Mouse (Mus musculus): ENCODE results near the gene Gm4952. TPM values are rescaled to one million over a fixed set of nuclear protein-coding genes. Genes with fewer than 3 reads are reported as not detected.

Gene Gm4952
- total and polyA plus RNA-seq, 3 experiments = 0.17 to 0.26 TPM; not detected in 1

- H3K36me3 ChIP-seq (replicated peaks in 1 of 2; ENCODE audit: control insufficient read depth in 1 of 2, insufficient read depth in 1 of 2, low read length in 1 of 2) = peaks cover 0 to 6% of the 10 kb centered on the region in 2 experiments
- dilution Hi-C loops (cut with MboI; ENCODE audit: extremely low pct_ligation_motif_present, extremely low pct_unique_long_range_greater_than_20kb, low sequenced_read_pairs) (no loop called here), in situ Hi-C loops (cut with MboI; ENCODE audit: low pct_ligation_motif_present, low pct_unique_long_range_greater_than_20kb, low sequenced_read_pairs) (loop anchor here (10.0 kb wide), 2 partner anchors 233 to 557 kb away; no protein-coding TSS in a partner anchor)
- H3K9me3 ChIP-seq (replicated peaks; ENCODE audit: low read length) = no peaks in the 10 kb centered on the region
- peak overlapping the region; percentile 86; the same call in 1 of the 2 replicates for H3K4me2 ChIP-seq (ENCODE audit: insufficient read depth, low read depth, poor library complexity, severe bottlenecking)
- peak overlapping the region; percentile 34 for H3K9ac ChIP-seq (ENCODE audit: insufficient read depth, low read depth)
- TF ChIP-seq TBP (conservative IDR thresholded peaks at IDR 0.05; ENCODE audit: low read depth, low read length) = no peak
- TF ChIP-seq GABPA (IDR thresholded peaks at IDR 0.05; ENCODE audit: insufficient replicate concordance, low read depth, low read length) = no peak
- peak; percentile 88; the same call in 1 of the 2 replicates for TF ChIP-seq MXI1 (IDR thresholded peaks at IDR 0.05; ENCODE audit: low read depth, low read length)
- TF ChIP-seq BHLHE40 (IDR thresholded peaks at IDR 0.05; ENCODE audit: low read depth, low read length) = peak; percentile 92
- TF ChIP-seq NELFE (IDR thresholded peaks at IDR 0.05; ENCODE audit: low read depth, low read length) = no peak
- TF ChIP-seq IRF4 (IDR thresholded peaks at IDR 0.05; ENCODE audit: low read depth, low read length) = peak; percentile 68; the same call in 1 of the 2 replicates
- TF ChIP-seq USF1 (IDR thresholded peaks at IDR 0.05; ENCODE audit: low read depth, low read length) = no peak
- TF ChIP-seq NRF1 (IDR thresholded peaks at IDR 0.05; ENCODE audit: low read depth, low read length) = no peak
- peak; percentile 48; the same call in 1 of the 2 replicates for TF ChIP-seq MYC (IDR thresholded peaks at IDR 0.05; ENCODE audit: low read depth, low read length)
- no peak for TF ChIP-seq ZMIZ1 (IDR thresholded peaks at IDR 0.05; ENCODE audit: low read depth, low read length)
- no peak for TF ChIP-seq MAFK (IDR thresholded peaks at IDR 0.05; ENCODE audit: insufficient replicate concordance, low read length)
- peak; percentile 79 for TF ChIP-seq SIN3A (IDR thresholded peaks at IDR 0.05; ENCODE audit: low read length)
- no peak for TF ChIP-seq JUND (conservative IDR thresholded peaks at IDR 0.05; ENCODE audit: low read depth, low read length)
- TF ChIP-seq SMC3 (IDR thresholded peaks at IDR 0.05; ENCODE audit: low read depth, low read length) = no peak
- TF ChIP-seq MAX (IDR thresholded peaks at IDR 0.05; ENCODE audit: low read length) = peak; percentile 22; the same call in 1 of the 2 replicates
- TF ChIP-seq ELF1 (IDR thresholded peaks at IDR 0.05; ENCODE audit: low read depth, low read length) = no peak
- no peak for TF ChIP-seq CTCF (conservative IDR thresholded peaks at IDR 0.05 in 1 of 2, IDR thresholded peaks at IDR 0.05 in 1 of 2; ENCODE audit: low read depth in 2 of 2, low read length in 2 of 2)
- no peak for TF ChIP-seq HCFC1 (IDR thresholded peaks at IDR 0.05; ENCODE audit: low read depth, low read length)
- no peak for TF ChIP-seq CHD2 (IDR thresholded peaks at IDR 0.05; ENCODE audit: low read length)
- no peak for TF ChIP-seq E2F4 (IDR thresholded peaks at IDR 0.05; ENCODE audit: insufficient replicate concordance, low read depth, low read length)
- no peak for TF ChIP-seq ZKSCAN1 (IDR thresholded peaks at IDR 0.05; ENCODE audit: borderline replicate concordance, low read depth, low read length)
- TF ChIP-seq MAZ (IDR thresholded peaks at IDR 0.05; ENCODE audit: low read depth, low read length) = no peak
- TF ChIP-seq ETS1 (conservative IDR thresholded peaks at IDR 0.05; ENCODE audit: low read depth, low read length) = peak; percentile 97
- peak; percentile 34; the same call in 1 of the 2 replicates for TF ChIP-seq TCF12 (IDR thresholded peaks at IDR 0.05; ENCODE audit: low read depth, low read length)
- TF ChIP-seq RCOR1 (conservative IDR thresholded peaks at IDR 0.05; ENCODE audit: low read depth, low read length) = no peak
- peak; percentile 72 for TF ChIP-seq EP300 (IDR thresholded peaks at IDR 0.05; ENCODE audit: low read length)
- no peak for TF ChIP-seq PAX5 (IDR thresholded peaks at IDR 0.05; ENCODE audit: low read length)
- TF ChIP-seq ZNF384 (IDR thresholded peaks at IDR 0.05; ENCODE audit: low read depth, low read length) = no peak
- no peak for TF ChIP-seq UBTF (IDR thresholded peaks at IDR 0.05; ENCODE audit: low read depth, low read length)
- H3K27ac ChIP-seq (ENCODE audit: insufficient read depth, low read depth) = peak overlapping the region; percentile 83
- no peak overlapping the region for H3K4me3 ChIP-seq (replicated peaks in 1 of 3; ENCODE audit: low read depth in 2 of 3, low read length in 2 of 3, poor library complexity in 1 of 3)
- H3K27me3 ChIP-seq (replicated peaks) = no peaks in the 10 kb centered on the region
- H3K4me1 ChIP-seq (ENCODE audit: control insufficient read depth in 1 of 2, insufficient read depth in 2 of 2) = peaks cover 12 to 46% of the 10 kb centered on the region in 2 experiments
- H3K79me2 ChIP-seq (replicated peaks; ENCODE audit: control insufficient read depth, extremely low read depth, insufficient read depth, poor library complexity, severe bottlenecking) = peaks cover 55% of the 10 kb centered on the region
- no peak for DNase-seq (ENCODE audit: extremely low read depth)
Observed at GRCm38 (mm10) chr19:12571687-12572086, 28.1 kb upstream of the Gm4952 start.
